Mouse (Mus musculus) heart, postnatal 14 days (tissue): ENCODE results near the gene L3hypdh. TPM values are rescaled to one million over a fixed set of nuclear protein-coding genes. Genes with fewer than 3 reads are reported as not detected.

Experiments
- microRNA-seq, 2 experiments: library from miRNA; unstranded; fragments of <30 nt; microRNA quantifications; one replicate each; pipeline ENCODE4 v1.2.0; 2021 to 2022
- total RNA-seq, 2 experiments: library from RNA; stranded (reverse); gene quantifications; 2 replicates each; pipeline ENCODE4 v1.2.3; 2021

L3hypdh gene
- total RNA-seq, 2 experiments from 2014 or later: 8.3 to 8.6 TPM

Small RNAs within 50 kb of the gene (microRNA-seq; reads per million reads assigned to microRNA genes)
- 0 reads per million in 2 experiments for gene Gm24466

Other genes starting within 250 kb of the L3hypdh start
- under 1 TPM; 0.48 to 0.61 TPM for gene Gpr135, start 14.3 kb downstream of the L3hypdh start, total RNA-seq
- 10 to 100 TPM; 24.5 to 26.4 TPM for gene Jkamp, start 150 bp upstream of the L3hypdh start, total RNA-seq
- gene Ccdc175, start 99.6 kb upstream of the L3hypdh start, total RNA-seq: not detected